Mouse (Mus musculus) left cerebral cortex, adult 11 months (tissue): ENCODE results near the gene Dgkb.

ENCODE experiments used
- DNase-seq: peaks from one replicate; pipeline ENCODE4 v3.0.0; 2022; ENCODE audit warnings: low spot score

Gene Dgkb

DNA sequence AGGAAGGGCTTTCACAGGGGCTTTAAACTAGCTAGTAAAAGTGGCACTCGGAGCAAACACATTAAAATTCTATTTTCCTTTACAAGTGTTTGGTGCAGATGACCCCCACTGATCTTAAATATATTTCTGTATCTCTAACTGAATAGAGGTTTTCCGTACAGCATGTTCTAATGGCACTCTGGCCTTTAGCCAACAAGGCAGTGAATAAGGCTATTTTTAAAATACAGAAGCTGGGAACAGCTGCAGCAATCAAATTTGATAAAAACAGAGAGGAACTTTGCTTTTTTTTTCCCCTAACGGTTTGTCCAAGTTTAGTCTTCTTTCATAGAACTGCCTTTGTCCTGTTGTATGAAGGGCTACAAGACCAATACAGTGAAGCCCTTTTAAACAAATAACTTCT lies 776.5 kb downstream of the Dgkb start:
- DNase-seq = no peak

DNA sequence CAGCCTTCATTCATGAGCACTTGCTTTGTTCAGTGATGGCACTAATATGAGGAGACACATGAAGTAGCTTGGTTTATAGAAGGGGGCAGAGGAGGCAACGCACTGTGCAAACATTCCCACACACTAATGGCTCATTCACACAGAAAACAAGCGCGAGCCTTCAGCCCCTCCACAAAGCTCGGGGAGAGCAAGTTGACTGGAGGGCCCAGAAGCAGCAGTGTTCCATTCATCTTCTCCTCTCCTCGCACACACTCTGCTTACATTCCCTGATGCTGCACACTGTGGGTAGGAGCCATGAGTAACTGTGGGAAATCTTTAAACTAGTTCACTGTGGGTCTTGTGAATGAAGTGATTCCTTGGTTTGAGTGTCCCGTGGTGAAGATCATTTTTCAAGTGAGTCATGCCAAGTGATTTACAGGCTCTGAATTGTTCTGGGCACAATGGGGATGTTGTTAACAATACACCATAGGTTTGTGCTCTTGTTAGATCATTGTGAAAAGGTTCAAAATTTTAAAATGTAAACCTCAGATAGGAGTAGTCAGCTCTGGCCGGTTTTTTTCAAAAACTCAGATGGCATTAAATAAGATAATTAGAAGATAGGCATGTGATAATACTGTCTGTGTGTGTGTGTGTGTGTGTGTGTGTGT lies 779.0 kb downstream of the Dgkb start:
- no peak for DNase-seq

DNA sequence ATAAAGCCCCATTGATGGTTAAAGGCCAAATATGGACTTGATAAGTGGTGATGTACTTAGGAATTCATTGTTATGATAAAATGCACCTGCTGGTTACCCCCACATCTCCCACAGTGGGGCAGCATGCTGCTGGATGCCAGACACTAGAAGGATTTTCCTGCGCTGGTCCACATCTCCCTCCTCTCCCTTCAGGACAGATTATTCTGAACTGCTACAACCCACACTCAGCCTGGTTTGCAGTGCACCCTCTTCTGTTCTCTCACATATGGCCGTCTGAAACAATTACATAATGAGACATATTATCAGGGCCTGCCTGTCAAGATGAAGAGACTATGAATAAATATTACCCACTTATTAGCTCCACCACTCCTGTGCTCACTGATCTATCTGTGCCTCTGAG lies 780.6 kb downstream of the Dgkb start:
- DNase-seq = no peak

DNA sequence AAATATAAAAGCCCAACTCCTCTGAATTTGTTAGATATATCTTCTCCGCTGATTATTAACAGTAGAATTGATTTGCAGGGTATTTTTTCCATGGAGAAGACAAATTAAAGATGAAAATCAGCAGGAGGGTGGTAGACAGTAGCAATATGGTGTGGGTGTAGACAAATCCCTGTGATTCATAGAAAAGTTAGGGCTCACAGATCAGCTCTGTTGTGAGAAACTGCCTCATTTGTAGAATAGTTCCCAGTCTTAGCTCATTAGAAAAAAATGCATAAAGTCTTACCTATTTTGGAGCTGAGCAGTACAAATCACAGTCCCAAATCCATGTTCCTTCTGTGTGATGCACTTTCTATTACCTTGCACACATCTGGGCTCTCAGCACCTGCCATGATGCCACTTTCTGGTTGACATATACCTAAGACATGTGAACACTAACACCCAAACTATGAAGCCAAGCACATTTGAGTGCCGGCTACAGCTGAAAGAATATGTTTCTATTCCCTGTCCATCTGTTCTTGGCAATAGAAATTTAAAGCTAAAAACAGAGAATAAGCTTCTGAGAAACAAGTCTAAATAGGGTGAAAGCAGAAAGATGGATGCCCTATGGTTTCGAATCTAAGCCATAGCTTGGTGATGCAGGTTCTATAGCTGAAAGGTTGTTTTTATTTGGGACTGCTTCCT lies 782.8 kb downstream of the Dgkb start:
- no peak for DNase-seq

DNA sequence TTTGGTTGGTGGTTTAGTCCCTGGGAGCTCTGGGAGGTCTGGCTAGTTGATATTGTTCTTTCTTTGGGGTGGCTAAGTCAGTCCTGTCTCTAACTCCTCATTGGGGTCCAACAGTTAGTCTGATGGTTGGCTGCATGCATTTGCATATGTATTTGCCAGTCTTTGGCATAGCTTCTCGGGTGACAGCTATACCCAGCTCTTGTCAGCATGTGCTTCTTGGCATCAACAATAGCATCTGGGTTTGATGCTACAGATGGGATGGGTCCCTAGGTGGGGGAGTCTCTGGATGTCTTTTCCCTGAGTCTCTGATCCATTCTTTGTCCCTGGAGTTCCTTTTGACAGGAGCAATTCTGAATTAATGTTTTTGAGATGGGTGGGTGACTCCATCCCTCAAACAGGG lies 790.6 kb downstream of the Dgkb start:
- DNase-seq = no peak

DNA sequence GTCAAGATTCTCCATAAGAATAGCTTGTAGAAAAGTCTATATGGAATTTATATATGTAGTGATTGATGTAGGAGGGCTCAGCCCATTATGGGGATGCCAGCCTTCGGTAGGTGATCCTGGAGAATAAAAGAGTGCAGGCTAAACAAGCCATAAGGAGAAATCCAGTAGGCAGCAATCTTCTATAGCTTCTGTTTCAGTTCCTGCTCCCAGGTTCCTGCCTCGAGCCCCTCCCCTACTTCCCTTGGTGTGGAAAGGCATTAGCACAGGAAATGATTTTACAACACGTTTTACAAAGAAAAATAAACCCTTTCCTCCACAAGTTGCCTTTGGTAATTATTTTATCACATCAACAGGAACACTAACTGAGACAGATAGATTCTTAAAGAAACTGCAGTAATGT lies 850.7 kb downstream of the Dgkb start:
- DNase-seq = no peak
